Mouse (Mus musculus) cerebellum, postnatal 25 days (tissue): ENCODE results near the gene Hoxb6.

Experiments used
- DNase-seq, 2 experiments: peaks; one replicate each; pipeline ENCODE4 v3.0.0; 2021; ENCODE audit warnings: mixed read lengths in 2 of 2

The Hoxb6 gene

GRCm38 (mm10) chr11:96319071-96319902 is 27.0 kb downstream of the Hoxb6 start:
- DNase-seq: no peak

- DNase-seq: no peak
Measured at GRCm38 (mm10) chr11:96319910-96320309, 27.6 kb downstream of the Hoxb6 start.

- DNase-seq: no peak
Measured at GRCm38 (mm10) chr11:96320688-96321087, 28.4 kb downstream of the Hoxb6 start.

- DNase-seq: no peak
Measured at GRCm38 (mm10) chr11:96321846-96322245, 29.6 kb downstream of the Hoxb6 start.

- DNase-seq: no peak
Measured at GRCm38 (mm10) chr11:96322738-96323137, 30.5 kb downstream of the Hoxb6 start.

- no peak for DNase-seq
Measured at GRCm38 (mm10) chr11:96323154-96323553, 30.9 kb downstream of the Hoxb6 start, which contains the start of gene Hoxb3. Gene Hoxb3, plus strand, starts transcription at chr11:96323326.

GRCm38 (mm10) chr11:96324125-96324524 is 31.8 kb downstream of the Hoxb6 start:
- DNase-seq: no peak

GRCm38 (mm10) chr11:96324965-96325364 is 32.7 kb downstream of the Hoxb6 start:
- DNase-seq: no peak

- DNase-seq: no peak
Measured at GRCm38 (mm10) chr11:96325747-96326212, 33.5 kb downstream of the Hoxb6 start.

GRCm38 (mm10) chr11:96326705-96327104 is 34.4 kb downstream of the Hoxb6 start:
- DNase-seq: no peak

GRCm38 (mm10) chr11:96327122-96327521 is 34.8 kb downstream of the Hoxb6 start:
- no peak for DNase-seq

GRCm38 (mm10) chr11:96327750-96328149 is 35.5 kb downstream of the Hoxb6 start:
- no peak for DNase-seq

- DNase-seq: no peak
Measured at GRCm38 (mm10) chr11:96328605-96329004, 36.3 kb downstream of the Hoxb6 start.

- no peak for DNase-seq
Measured at GRCm38 (mm10) chr11:96332105-96332504, 39.8 kb downstream of the Hoxb6 start.

GRCm38 (mm10) chr11:96332618-96333032 is 40.3 kb downstream of the Hoxb6 start:
- no peak for DNase-seq

GRCm38 (mm10) chr11:96333241-96334001 is 41.1 kb downstream of the Hoxb6 start:
- DNase-seq: no peak

GRCm38 (mm10) chr11:96334002-96334364 is 41.7 kb downstream of the Hoxb6 start:
- no peak for DNase-seq

- DNase-seq: no peak
Measured at GRCm38 (mm10) chr11:96334998-96335397, 42.7 kb downstream of the Hoxb6 start.

GRCm38 (mm10) chr11:96336597-96336996 is 44.3 kb downstream of the Hoxb6 start:
- no peak for DNase-seq

- DNase-seq: no peak
Measured at GRCm38 (mm10) chr11:96337026-96337425, 44.8 kb downstream of the Hoxb6 start.

GRCm38 (mm10) chr11:96338957-96339855 is 46.9 kb downstream of the Hoxb6 start:
- DNase-seq: no peak

GRCm38 (mm10) chr11:96340698-96341365 is 48.6 kb downstream of the Hoxb6 start:
- no peak for DNase-seq
